Mouse (Mus musculus) embryonic facial prominence, embryonic 13.5 days (tissue): Measurements from ENCODE around the gene Foxd1. TPM values are rescaled to one million over a fixed set of nuclear protein-coding genes. Genes with fewer than 3 reads are reported as not detected.
A peak's percentile ranks its signal among the peaks of the same experiment; 100 is the strongest.

Experiments
- ATAC-seq: fragments of 200-750 bp; cut with Nextera tagmentation; 2 replicates; pipeline ENCODE4 v1.8.0; 2017; ENCODE audit warnings: low read depth; ENCODE audit not compliant: insufficient number of reproducible peaks, insufficient read depth, low FRiP score, low TSS enrichment
- H3K27ac ChIP-seq: fragments of 300-500 bp; sonication (generic); 2 replicates; pipeline ENCODE4 v1.5.1; 2015; ENCODE audit warnings: moderate library complexity, mild to moderate bottlenecking, inconsistent platforms
- H3K27me3 ChIP-seq: fragments of 300-500 bp; sonication (generic); 2 replicates; pipeline ENCODE4 v1.6.1; 2015; ENCODE audit warnings: mild to moderate bottlenecking, inconsistent platforms
- H3K36me3 ChIP-seq: fragments of 300-500 bp; sonication (generic); 2 replicates; pipeline ENCODE4 v1.6.1; 2015; ENCODE audit warnings: mild to moderate bottlenecking, inconsistent platforms
- H3K4me1 ChIP-seq: fragments of 300-500 bp; sonication (generic); 2 replicates; pipeline ENCODE4 v1.6.1; 2015; ENCODE audit warnings: inconsistent platforms
- H3K4me2 ChIP-seq: fragments of 300-500 bp; sonication (generic); 2 replicates; pipeline ENCODE4 v1.6.1; 2015; ENCODE audit warnings: moderate library complexity, mild to moderate bottlenecking, inconsistent platforms
- H3K4me3 ChIP-seq: fragments of 300-500 bp; sonication (generic); 2 replicates; pipeline ENCODE4 v1.5.1; 2015; ENCODE audit warnings: mild to moderate bottlenecking, inconsistent platforms
- H3K9ac ChIP-seq: fragments of 300-500 bp; sonication (generic); 2 replicates; pipeline ENCODE4 v1.6.1; 2015; ENCODE audit warnings: mild to moderate bottlenecking, inconsistent platforms
- H3K9me3 ChIP-seq: fragments of 300-500 bp; sonication (generic); 2 replicates; pipeline ENCODE4 v1.6.1; 2016; ENCODE audit warnings: inconsistent platforms
- WGBS: fragments of 180-500 bp; shearing (Covaris S2); methylation state at CpG from one replicate; pipeline ENCODE4 v1.1.7; 2015; ENCODE audit warnings: mixed read lengths; 5-methylcytosine and 5-hydroxymethylcytosine counted together
- polyA plus RNA-seq: library from polyadenylated mRNA; unstranded; fragments of >200 nt; fragmentation: Nextera tagmentation; extraction: Ambion mirVana; gene quantifications from 2 replicates; pipeline ENCODE4 v1.2.1, GENCODE M21; 2015

Foxd1 gene
- polyA plus RNA-seq, 1 experiment from 2014 or later, result 3.5 TPM

- H3K4me2 ChIP-seq, result peak overlapping the region; percentile 69
- H3K9ac ChIP-seq, result peak overlapping the region; percentile 65
- 2% methylated on average over 43 of the region's 43 CpGs for WGBS
- no peaks in the 10 kb centered on the region for H3K36me3 ChIP-seq
- H3K27me3 ChIP-seq, result peaks cover 87% of the 10 kb centered on the region
- no peak for ATAC-seq
- 0 out of 2 replicates have a peak overlapping the region, but pooled peaks have one; percentile 48 for H3K27ac ChIP-seq
- H3K4me1 ChIP-seq, result peaks cover 25% of the 10 kb centered on the region
- no peaks in the 10 kb centered on the region for H3K9me3 ChIP-seq
- H3K4me3 ChIP-seq, result peak overlapping the region; percentile 37
These were observed 12.6 kb downstream of the Foxd1 start for GRCm38 (mm10) chr13:98366469-98367275.

GRCm38 (mm10) chr13:98367601-98368000 is 13.6 kb downstream of the Foxd1 start:
- no peaks in the 10 kb centered on the region for H3K36me3 ChIP-seq
- no peak overlapping the region for H3K4me2 ChIP-seq
- no peak overlapping the region for H3K9ac ChIP-seq
- H3K9me3 ChIP-seq, result no peaks in the 10 kb centered on the region
- H3K27ac ChIP-seq, result no peak overlapping the region
- WGBS, result 12% methylated on average over 3 of the region's 3 CpGs
- peaks cover 85% of the 10 kb centered on the region for H3K27me3 ChIP-seq
- H3K4me3 ChIP-seq, result no peak overlapping the region
- H3K4me1 ChIP-seq, result peaks cover 25% of the 10 kb centered on the region
- no peak for ATAC-seq

GRCm38 (mm10) chr13:98369046-98369445 is 15.0 kb downstream of the Foxd1 start:
- Histone ChIP-seq H3K36me3 (no peaks in the 10 kb centered on the region), H3K27me3 (peaks cover 79% of the 10 kb centered on the region), H3K27ac (no peak overlapping the region), H3K4me2 (no peak overlapping the region), H3K4me3 (no peak overlapping the region), H3K9me3 (no peaks in the 10 kb centered on the region), H3K4me1 (peaks cover 32% of the 10 kb centered on the region), H3K9ac (no peak overlapping the region)
- ATAC-seq, result no peak
- 14% methylated on average over 6 of the region's 6 CpGs for WGBS

GRCm38 (mm10) chr13:98374560-98374959 is 20.5 kb downstream of the Foxd1 start:
- H3K27ac ChIP-seq, result peak overlapping the region; percentile 28; the same call in 1 of the 2 replicates
- H3K27me3 ChIP-seq, result peaks cover 29% of the 10 kb centered on the region
- ATAC-seq, result no peak
- H3K9me3 ChIP-seq, result no peaks in the 10 kb centered on the region
- peaks cover 18% of the 10 kb centered on the region for H3K4me1 ChIP-seq
- no peak overlapping the region for H3K4me2 ChIP-seq
- no peak overlapping the region for H3K9ac ChIP-seq
- no peaks in the 10 kb centered on the region for H3K36me3 ChIP-seq
- 35% methylated on average over 8 of the region's 8 CpGs for whole genome bisulfite sequencing
- H3K4me3 ChIP-seq, result no peak overlapping the region

- no peak overlapping the region for H3K9ac ChIP-seq
- H3K36me3 ChIP-seq, result no peaks in the 10 kb centered on the region
- peaks cover 25% of the 10 kb centered on the region for H3K27me3 ChIP-seq
- H3K9me3 ChIP-seq, result no peaks in the 10 kb centered on the region
- H3K4me2 ChIP-seq, result no peak overlapping the region
- no peak overlapping the region for H3K4me3 ChIP-seq
- WGBS, result 15% methylated on average over 3 of the region's 3 CpGs
- peaks cover 18% of the 10 kb centered on the region for H3K4me1 ChIP-seq
- H3K27ac ChIP-seq, result peak overlapping the region; percentile 28; the same call in 1 of the 2 replicates
- ATAC-seq, result no peak
These were observed 20.9 kb downstream of the Foxd1 start for GRCm38 (mm10) chr13:98374979-98375378.

- peaks cover 3% of the 10 kb centered on the region; the same call in 1 of the 2 replicates for H3K9me3 ChIP-seq
- peaks cover 18% of the 10 kb centered on the region for H3K4me1 ChIP-seq
- no peak overlapping the region for H3K4me3 ChIP-seq
- H3K27ac ChIP-seq, result no peak overlapping the region
- H3K9ac ChIP-seq, result no peak overlapping the region
- no peak overlapping the region for H3K4me2 ChIP-seq
- H3K27me3 ChIP-seq, result peaks cover 10% of the 10 kb centered on the region
- H3K36me3 ChIP-seq, result no peaks in the 10 kb centered on the region
- 79% methylated on average over 3 of the region's 3 CpGs for WGBS
- no peak for ATAC-seq
These were observed 23.7 kb downstream of the Foxd1 start for GRCm38 (mm10) chr13:98377746-98378145.

GRCm38 (mm10) chr13:98382751-98383150 is 28.7 kb downstream of the Foxd1 start:
- H3K9ac ChIP-seq, result no peak overlapping the region
- H3K27me3 ChIP-seq, result peaks cover 15% of the 10 kb centered on the region
- no peaks in the 10 kb centered on the region for H3K4me1 ChIP-seq
- 83% methylated on average over 4 of the region's 4 CpGs for WGBS
- peaks cover 3% of the 10 kb centered on the region; the same call in 1 of the 2 replicates for H3K9me3 ChIP-seq
- H3K4me3 ChIP-seq, result no peak overlapping the region
- no peak for ATAC-seq
- H3K36me3 ChIP-seq, result no peaks in the 10 kb centered on the region
- H3K4me2 ChIP-seq, result no peak overlapping the region
- no peak overlapping the region for H3K27ac ChIP-seq

GRCm38 (mm10) chr13:98383911-98384498 is 30.0 kb downstream of the Foxd1 start:
- 81% methylated on average over 16 of the region's 16 CpGs for WGBS

GRCm38 (mm10) chr13:98385877-98386276 is 31.8 kb downstream of the Foxd1 start:
- H3K27me3 ChIP-seq, result peaks cover 44% of the 10 kb centered on the region
- no peaks in the 10 kb centered on the region for H3K36me3 ChIP-seq
- 79% methylated on average over 2 of the region's 2 CpGs for WGBS
- no peak overlapping the region for H3K27ac ChIP-seq
- no peak overlapping the region for H3K4me3 ChIP-seq
- no peak for ATAC-seq
- H3K4me1 ChIP-seq, result peaks cover 12% of the 10 kb centered on the region; the same call in 1 of the 2 replicates
- no peak overlapping the region for H3K4me2 ChIP-seq
- H3K9me3 ChIP-seq, result peaks cover 3% of the 10 kb centered on the region; the same call in 1 of the 2 replicates
- H3K9ac ChIP-seq, result no peak overlapping the region

More at GRCm38 (mm10) chr13:98383911-98384498, 30.0 kb downstream of the Foxd1 start:
- H3K4me1 ChIP-seq, result no peaks in the 10 kb centered on the region
- H3K4me2 ChIP-seq, result no peak overlapping the region
- H3K27ac ChIP-seq, result no peak overlapping the region
- no peaks in the 10 kb centered on the region for H3K36me3 ChIP-seq
- H3K27me3 ChIP-seq, result peaks cover 27% of the 10 kb centered on the region
- ATAC-seq, result no peak
- H3K9me3 ChIP-seq, result peaks cover 3% of the 10 kb centered on the region; the same call in 1 of the 2 replicates
- H3K4me3 ChIP-seq, result no peak overlapping the region
- H3K9ac ChIP-seq, result no peak overlapping the region

GRCm38 (mm10) chr13:98389092-98389491 is 35.0 kb downstream of the Foxd1 start:
- Histone ChIP-seq H3K9me3 (no peaks in the 10 kb centered on the region), H3K4me1 (peaks cover 41% of the 10 kb centered on the region), H3K4me2 (no peak overlapping the region), H3K9ac (no peak overlapping the region), H3K36me3 (no peaks in the 10 kb centered on the region), H3K4me3 (no peak overlapping the region), H3K27me3 (peaks cover 69% of the 10 kb centered on the region), H3K27ac (no peak overlapping the region)
- ATAC-seq, result no peak
- 50% methylated on average over 1 of the region's 1 CpGs for WGBS

- peak overlapping the region; percentile 48 for H3K4me3 ChIP-seq
- H3K27me3 ChIP-seq, result peaks cover 76% of the 10 kb centered on the region
- H3K27ac ChIP-seq, result peak overlapping the region; percentile 78; the same call in 1 of the 2 replicates
- no peak for ATAC-seq
- H3K9me3 ChIP-seq, result no peaks in the 10 kb centered on the region
- H3K9ac ChIP-seq, result no peak overlapping the region
- H3K4me1 ChIP-seq, result peaks cover 41% of the 10 kb centered on the region
- H3K36me3 ChIP-seq, result no peaks in the 10 kb centered on the region
- 16% methylated on average over 6 of the region's 6 CpGs for WGBS
- peak overlapping the region; percentile 88 for H3K4me2 ChIP-seq
These were observed 36.3 kb downstream of the Foxd1 start for GRCm38 (mm10) chr13:98390363-98390762.
